Mouse (Mus musculus): ENCODE measurements around the gene Camkv.

Gene Camkv

DNA sequence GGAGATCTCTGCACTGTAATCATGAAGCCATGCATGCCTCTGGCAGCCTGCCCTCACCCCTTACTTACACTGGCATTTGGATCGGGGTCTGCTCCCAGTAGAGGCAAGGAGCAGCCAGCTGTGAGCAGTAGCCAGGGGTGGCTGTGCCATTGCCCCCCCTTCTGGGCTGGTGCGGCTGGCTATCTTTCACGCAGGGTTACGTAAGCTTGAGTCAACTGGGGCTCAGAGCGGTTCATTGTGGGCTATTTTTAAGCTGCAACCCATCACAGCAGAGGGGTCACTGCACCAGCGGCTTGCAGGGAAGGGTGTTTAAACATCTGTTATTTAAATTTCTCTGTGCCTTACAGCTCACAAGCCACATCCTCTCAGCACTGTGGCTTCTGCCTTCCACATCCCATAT, 11.5 kb upstream of the Camkv start:
- DNase-seq, result no peak

DNA sequence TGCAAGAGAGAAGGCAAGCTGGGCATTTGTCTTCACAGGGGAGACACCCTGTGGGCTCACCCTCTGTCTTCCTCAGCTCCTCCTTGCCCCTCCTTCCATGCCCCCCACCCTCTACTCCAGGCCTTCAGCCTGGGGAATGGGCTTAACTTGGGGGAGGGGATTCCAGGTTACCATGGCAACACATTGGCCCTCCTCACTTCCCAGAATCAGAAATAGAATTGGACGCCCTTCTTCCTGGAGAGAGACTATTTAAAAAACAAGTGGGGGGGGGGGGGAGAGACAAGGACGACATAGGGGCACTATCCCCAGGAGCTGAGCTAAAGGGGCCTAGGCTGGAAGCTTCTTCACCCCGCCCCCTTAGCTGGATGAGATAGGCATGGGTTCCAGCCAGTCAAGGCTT, 10.2 kb upstream of the Camkv start:
- no peak for DNase-seq

DNA sequence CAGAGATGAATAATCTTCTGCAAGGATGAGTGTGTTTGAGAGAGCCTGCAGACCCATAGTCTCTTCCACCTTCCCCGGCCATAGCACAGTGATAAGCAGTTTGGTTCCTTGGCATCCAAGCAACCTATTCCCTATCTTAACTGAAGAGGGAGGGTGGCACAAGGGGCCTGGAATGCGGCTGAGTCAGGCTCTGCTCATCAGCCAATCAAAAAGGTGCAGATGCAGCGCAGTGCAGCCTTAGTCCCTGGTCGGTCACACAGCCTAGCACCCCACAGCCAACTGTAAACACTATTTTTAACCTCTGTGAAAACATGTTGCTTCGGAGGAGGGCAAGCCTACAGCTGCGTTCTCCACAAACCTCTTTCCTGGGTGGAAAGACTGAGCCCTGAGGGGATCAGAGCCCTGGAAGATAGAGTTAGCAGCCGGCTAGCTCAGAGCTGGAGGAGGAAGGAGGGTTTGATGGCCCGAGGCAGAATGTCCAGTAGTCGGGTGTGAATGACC, 8.5 kb upstream of the Camkv start:
- no peak for DNase-seq

DNA sequence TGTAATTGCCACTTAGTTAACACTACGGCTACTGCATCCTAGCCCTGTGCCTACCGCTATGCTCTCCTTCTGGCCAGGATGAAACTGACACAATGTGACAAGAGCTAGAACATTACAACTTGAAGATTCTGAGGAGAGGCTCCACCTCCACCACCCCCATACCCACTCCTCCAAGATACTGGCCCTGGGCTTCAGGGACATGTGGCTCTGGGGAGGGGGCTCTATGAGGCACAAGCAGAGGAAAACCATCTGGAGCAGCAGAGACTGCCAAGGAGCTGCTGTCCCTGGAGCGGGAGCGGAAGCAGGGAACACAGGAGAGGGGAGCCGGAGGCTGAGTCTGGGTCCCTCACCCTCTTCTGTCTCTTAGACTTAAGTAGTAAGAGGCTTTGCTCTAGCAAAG, 7.7 kb upstream of the Camkv start:
- DNase-seq, result no peak

DNA sequence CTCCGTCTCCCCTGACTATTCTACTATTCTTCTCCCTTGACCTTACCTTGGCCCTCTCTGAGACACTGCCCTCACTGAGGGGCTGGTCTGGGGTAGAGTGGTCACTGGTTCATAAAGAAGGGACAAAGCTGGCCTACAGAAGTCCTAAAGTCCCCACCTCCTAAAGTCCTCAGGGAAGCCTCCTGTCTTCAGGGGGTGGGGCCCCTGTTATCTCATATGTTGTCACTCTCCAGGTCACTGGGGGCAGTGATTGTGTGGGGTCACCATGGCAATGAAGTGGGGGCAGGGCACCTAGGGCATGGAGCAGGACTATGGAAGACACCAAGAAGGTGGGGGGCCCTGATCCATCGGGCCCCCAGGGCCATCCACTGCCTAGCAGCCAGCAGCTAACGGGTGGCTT, 7.3 kb upstream of the Camkv start, which contains the start of gene Actl11:
Actl11 (plus strand) TSS at position 301 of the 400 bp plus-strand sequence.
- no peak for DNase-seq

DNA sequence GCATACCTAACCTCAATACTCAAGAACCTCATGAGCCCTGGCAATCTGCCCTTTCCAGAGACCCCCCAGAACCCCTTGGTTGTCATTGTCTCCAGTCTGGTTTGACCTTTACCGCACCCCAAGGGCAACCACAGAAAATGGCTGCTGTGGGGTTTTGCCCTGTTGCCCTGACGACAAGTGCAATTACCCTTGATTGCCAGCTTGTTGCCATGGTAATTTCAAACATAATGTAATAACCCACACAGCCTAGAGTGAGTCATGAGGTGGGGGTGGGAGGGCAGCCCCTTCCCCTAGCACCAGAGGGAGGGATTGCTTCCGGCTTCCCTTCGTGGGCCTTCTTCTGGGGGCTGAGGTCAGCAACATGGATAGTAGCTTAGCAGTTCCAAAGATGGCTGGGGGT, 3.3 kb upstream of the Camkv start:
- no peak for DNase-seq

DNA sequence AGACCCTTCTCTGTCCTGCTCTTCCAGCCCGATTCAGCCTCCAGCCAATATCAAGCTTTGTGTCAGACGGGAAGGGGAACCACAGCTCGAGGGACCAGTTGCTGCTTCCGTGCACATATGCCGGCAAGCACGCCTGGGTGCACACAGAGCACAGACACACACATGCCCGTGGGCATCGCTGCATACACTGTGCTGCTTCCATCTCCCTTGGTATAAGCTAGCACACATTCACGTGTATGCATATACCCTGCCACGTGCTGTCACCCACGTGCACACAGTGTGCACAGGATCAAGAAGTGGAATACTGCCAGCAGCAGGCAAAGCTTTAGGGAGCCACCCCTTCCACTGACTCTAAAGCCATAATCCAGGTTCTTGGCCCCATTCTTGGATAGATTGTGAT, 1.3 kb upstream of the Camkv start:
- DNase-seq, result no peak

DNA sequence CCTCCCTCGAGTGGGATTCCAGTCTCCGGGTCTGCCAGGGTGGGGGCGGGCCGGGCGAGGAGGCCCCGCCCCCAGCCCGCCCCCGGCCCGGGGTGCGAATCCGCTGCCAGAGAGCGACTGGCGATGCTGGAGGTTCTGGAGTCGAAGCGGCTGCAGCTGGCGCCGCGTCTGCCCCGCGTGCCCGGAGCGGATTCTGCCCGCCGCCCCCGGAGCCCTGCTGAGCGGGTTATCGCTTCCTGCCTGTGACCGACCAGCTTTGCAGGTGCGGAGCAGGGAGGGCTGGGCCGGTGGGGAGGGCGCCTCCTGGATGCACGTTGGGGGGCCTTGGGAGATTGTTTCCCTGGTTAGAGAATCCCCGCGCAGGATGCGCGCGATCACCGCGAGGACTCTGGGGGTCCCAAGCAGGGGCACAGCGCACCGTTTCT, 328 bp downstream of the Camkv start:
- no peak for DNase-seq

DNA sequence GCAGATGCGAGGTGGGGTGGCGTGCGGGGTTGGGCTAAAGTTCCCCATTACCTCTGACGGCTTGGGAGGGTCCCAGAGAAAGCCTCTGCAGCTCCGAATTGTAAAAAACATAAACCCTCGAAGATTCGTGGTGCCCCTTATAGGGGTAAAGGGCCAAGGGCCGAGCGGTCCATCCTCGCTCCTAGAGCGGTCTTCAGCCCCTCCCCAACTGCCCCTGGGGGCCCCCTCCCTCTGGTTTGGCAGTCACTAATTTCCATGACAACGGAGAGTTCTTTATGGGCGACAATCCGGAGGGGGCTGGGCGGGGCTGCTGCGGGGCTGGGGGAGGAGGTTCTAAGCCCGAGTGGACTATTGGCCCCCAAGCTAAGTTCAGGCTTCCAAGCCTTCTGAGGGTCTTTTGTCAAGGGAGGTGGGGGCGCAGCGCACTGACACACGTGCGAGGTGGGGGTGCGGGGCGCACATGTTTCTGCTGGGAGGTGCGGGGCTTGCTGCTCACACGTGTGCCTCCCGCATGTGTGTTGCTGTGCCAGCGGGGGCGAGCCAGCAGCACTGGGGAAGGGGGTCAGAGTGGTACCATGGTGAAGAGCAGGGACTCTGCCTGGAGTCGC, 845 bp downstream of the Camkv start:
- DNase-seq, result no peak

DNA sequence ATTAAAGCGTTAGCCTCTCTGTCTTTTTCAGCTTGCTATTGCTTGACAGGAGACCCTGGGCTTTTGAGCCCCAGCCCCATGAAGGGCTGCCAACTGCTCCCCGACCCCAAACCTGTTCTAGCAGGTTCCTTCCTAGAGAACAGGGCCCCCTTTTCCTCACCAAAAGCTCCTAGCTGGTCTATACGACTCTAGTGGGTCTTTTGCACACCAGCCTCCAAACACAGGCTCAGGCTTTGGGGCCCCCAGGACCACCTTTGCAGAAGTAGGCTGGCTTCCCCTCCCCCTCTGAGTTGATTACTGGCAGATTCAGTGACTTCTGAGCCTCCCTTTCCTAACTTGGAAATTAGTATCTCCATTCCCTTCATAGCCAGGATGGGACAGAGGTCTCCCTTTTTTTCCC, 1.4 kb downstream of the Camkv start:
- DNase-seq, result no peak

DNA sequence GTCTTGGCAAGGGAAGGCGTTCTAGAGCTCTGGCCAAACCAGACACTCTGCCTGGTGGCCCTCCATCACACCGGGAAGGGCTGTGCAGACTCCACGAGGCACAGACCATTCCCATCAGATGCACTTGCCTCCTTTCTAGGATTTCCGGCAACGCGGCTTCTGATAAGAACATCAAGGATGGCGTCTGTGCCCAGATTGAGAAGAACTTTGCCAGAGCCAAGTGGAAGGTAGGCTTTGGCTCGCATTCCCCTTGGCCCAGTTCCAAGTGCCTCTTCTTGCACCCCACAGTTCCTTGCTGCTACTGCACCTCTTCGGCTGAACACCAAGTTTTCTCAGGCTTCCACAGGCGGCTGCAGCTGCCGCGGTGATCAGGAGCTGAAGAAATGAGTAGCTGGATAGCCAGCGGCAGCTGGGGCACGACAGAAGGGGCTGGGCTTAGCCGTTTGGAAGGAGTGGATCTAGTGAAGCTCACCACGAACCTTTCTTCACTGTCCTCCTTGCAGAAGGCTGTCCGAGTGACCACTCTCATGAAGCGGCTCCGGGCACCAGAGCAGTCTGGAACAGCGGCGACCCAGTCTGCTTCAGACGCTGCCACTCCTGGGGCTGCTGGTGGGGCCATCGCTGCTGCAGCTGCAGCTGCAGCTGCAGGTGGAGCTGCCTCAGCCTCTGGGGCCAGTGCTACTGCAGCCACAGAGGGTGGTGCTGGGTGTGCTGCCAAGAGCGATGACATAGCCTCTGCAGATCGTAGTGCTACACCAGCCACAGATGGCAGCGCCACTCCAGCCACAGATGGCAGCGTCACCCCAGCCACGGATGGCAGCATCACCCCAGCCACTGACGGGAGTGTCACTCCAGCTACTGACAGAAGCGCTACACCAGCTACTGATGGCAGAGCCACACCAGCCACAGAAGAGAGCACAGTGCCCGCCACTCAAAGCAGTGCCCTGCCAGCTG, 12.0 kb downstream of the Camkv start:
- DNase-seq, result peak; percentile 67

DNA sequence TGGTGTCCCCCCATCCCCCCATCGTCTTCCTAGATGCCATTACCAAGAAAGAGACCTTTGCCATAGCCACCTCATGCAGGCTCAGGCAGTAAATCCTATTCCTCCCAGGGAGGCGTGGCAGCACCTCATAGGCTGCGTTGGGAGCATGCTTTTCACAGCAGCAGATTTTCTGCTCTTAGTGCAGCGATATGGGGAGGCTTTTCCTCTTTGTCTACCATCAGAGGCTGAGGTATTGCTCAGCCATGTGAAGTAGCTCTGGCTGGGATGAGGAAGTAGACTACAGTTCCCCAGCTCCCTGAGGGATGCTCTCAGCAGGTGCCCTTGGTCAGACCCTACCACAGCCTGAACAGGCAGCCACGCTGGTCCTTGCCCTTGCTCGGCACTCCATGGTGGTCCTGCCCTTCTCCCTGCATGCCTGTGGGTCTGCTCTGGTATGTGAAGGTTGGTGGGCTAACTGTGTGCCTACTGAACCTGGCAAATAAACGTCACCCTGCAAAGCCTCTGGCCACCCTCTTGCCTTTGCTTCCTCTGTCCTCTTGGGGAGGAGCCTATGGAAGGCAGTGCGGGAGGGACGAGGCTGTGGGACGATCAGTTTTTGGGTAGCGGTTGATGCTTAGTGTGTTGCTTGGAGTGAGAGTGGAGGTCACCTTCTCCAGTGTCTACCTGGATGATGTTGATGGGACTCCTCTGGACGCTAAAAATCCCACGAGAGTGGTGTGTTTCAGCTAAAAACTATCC, 13.9 kb downstream of the Camkv start:
- DNase-seq, result no peak

DNA sequence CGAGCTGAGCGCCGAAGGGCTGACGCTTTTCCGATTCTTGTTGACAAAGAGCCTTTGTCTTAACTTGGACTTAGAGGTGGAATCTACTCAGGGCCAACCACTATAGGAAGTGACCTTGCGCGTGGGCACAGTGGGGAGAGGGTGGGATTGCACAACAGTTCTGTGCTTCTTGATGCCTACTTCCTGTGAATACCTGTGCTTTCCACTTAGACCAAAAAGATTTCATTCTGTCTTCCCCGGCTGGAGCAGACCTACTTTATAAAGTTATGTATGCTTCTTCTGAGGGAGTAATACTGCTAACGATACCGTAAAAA, 14.4 kb downstream of the Camkv start, which contains the start of gene Traip:
Traip (plus strand) TSS at position 215 of the 314 bp plus-strand sequence.
- no peak for DNase-seq

DNA sequence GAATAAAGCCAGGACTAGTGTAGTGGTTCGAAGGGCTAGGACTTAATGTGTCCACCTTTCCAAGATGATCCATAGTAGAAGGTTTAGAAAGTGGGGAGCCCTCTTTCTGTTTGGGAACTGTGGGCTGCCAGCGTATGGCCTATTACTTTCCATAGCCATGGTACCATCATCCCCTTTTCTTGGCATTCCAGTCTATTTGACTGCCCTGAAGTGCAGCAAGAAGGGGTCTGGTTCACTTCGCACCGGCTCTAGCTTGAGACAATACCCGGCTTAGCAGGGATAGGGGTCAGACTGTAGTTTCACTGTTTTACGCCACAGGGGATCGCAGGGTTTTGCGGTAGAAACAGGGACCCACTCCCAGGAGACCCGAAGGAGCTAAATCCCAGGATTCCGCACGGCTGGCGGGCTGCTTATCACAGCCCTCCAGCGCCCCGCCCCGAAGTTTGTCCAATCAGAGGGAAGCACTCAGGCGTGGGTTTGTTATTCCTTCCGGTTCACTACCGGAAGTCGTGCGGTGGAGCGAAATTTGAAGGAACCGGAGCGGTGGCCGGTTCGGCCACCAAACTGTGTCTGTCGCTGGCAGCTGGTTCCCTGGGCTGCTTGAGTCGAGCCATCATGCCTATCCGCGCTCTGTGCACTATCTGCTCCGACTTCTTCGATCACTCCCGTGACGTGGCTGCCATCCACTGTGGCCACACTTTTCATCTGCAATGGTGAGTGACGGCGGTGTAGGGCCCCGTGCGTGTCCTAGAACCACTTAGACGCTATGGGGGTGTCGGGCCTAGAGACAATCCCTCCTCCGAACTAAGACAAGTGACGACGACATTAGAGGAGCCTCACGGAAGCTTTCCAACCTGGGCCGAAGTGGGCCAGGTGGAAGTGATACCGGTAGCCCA, 15.2 kb downstream of the Camkv start:
- DNase-seq, result peak; percentile 89

DNA sequence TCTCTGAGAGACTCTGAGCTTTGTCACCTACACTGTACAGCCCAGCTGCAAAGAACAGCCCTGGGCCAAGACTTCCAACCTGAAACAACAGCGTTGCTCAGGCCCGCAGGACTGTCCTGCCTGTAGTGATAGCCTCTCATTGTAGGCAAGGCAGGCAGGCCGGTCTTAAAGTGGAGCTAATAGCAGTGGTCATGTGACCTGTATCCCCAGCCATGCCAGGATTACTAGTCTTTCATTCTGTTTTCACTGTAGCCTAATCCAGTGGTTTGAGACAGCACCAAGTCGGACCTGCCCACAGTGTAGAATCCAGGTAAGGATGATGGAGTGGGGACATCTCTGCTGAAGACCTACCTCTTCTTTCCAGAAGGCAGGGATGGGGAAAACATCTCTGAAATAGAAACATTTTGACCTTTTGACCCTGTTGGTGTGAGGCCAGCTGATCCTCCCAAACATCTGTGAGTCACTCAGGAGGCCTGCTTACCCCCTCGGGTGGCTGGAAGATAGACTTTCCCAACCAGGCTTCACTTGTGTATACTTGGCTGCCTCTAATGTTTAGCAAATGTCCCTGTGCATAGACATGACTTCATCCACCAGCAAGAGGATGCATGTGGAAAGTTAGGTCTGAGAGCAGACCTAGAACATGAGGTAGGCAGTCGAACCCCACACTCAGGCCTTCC, 20.3 kb downstream of the Camkv start:
- DNase-seq, result no peak

DNA sequence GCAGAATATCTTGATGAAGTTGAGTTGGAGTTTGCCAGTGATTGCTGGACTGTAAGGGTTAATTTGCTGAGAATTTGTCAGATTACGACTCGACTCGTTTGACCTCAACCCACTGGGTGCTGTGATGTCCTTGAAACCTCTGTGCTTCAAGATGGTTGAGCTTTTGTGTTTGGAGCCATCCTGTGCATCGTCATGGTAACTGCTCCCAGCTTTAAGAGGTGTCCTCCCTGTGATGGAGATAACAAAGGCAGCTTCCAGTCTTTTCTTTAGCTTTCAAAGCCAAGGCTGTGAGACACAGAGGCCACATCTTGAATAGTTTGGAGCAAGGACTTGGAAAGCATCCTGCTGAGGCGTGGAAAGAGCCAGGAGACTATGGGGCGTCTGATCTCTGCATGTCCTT, 21.7 kb downstream of the Camkv start:
- no peak for DNase-seq

DNA sequence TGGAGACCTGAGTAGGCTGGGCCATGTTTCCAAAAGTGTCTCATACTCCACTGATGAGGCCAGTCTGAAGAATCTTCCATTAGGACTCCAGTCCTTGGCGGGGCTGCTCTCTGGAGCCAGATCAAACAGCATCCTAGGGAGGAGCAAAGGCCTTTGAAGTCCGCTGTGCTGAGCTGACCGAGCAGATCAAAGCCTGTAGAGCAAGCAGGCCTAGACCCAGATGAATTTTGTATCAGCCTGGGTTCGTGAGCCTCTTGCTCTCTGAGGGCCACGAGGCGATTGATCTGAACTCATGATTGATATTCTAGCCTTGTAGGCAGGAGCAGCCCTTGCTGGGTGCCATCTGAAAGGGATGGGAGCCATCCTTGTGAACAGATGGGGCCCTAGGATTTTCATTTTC, 24.4 kb downstream of the Camkv start:
- no peak for DNase-seq

DNA sequence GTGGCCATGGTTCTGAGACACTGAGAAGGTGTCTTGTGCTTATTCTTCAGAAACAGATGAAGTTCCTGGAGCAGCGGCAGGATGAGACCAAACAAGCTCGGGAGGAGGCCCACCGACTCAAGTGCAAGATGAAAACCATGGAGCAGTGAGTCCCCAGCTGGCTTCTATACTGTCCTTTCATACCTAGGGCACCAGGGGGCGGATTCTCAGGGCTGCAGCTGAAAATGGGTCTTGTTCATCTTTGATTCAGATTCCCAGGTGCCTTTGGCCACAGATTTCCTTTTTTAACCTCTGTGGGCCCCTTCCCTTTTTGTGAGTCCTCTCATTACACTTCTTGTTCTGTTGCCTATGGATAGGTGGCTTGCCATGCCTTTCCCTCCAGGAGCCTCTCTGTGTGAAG, 25.5 kb downstream of the Camkv start:
- no peak for DNase-seq

DNA sequence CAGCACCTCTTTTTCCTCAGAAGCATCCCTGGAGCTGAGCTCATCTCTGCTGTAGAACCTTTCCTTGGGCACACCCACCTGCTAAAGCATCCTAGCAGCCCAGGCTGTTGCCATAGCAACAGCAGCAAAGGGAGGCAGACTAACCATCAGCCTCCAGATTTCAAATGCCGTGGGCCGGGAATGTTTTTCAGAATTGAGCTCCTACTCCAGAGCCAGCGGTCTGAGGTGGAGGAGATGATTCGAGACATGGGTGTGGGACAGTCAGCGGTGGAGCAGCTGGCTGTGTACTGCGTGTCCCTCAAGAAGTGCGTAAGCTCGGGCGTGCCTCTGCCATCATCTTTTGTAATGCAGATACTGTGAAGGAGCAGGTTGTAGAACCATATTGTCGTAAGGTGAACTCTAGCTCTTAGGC, 25.9 kb downstream of the Camkv start:
- DNase-seq, result no peak

DNA sequence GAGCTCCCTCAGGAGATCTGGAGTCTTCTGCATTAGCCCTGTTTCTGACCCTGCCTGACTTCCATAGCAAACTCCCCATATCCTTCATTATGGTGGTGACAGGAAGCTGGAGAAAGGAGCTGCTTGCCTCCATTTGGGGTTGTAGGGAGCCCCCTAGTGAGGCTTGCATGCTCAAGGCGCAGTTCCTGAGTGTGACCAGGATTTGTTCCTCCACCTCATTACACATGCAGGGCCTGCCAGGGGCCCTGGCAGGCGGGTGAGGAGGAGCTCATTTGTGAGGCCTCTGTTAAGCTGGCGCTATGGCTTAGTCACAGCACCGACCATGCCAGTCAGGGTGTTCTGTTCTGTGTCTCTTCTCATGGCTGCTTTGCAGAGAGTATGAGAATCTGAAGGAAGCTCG, 26.4 kb downstream of the Camkv start:
- no peak for DNase-seq

DNA sequence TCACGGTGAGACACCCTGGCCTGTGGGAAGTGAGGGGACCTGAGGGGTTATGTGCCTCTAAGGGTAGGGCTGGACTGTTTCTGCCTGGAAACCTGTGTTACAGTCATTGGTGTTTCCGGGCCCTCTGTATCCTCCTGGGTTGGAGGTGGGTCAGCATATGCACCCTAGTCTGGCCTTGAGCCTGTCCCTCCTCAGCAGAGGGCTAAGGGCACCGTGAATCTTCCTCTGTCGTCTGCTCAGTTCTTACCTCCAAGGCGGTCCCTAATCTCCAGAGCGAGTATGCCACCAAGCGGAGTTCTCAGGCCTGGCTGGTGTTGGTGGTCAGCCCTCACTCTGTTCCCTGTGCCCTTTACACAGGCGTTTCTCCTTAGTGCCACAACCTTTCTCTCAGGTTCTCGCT, 27.4 kb downstream of the Camkv start:
- no peak for DNase-seq

DNA sequence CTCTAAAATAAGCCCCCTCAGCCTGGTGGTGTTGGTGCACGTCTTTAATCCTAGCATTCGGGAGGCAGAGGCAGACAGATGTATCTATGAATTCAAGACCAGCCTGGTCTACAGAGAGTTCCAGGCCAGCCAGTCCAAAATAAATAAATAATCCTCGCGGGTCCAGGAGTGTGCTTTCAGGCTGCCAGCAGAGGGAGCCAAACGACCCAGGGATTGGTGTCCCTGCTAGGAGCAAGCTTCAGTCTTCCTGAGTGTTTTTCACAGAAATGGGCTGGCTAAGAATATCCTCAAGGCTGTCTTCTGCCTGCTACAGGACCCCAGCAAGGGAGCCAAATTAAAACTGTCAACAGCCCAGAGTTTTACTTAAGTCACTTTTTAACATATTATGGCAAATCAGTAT, 28.2 kb downstream of the Camkv start:
- peak; percentile 78 for DNase-seq

Measured in cerebellum, adult 9-11 months (tissue).